Mouse (Mus musculus): ENCODE data around the gene Fam131a. TPM values are rescaled to one million over a fixed set of nuclear protein-coding genes. Genes with fewer than 3 reads are reported as not detected.
A peak's percentile ranks its signal among the peaks of the same experiment; 100 is the strongest.
"Not testable (repeated sequence)": the region's sequence is repeated elsewhere in the genome, so short reads cannot be mapped to it uniquely, and the experiment has no call there.

The Fam131a gene
- polyA plus RNA-seq (2012; ENCODE audit: insufficient read depth, insufficient read length, missing spikeins) = 6.2 and 7.6 TPM in 2 replicates

DNA sequence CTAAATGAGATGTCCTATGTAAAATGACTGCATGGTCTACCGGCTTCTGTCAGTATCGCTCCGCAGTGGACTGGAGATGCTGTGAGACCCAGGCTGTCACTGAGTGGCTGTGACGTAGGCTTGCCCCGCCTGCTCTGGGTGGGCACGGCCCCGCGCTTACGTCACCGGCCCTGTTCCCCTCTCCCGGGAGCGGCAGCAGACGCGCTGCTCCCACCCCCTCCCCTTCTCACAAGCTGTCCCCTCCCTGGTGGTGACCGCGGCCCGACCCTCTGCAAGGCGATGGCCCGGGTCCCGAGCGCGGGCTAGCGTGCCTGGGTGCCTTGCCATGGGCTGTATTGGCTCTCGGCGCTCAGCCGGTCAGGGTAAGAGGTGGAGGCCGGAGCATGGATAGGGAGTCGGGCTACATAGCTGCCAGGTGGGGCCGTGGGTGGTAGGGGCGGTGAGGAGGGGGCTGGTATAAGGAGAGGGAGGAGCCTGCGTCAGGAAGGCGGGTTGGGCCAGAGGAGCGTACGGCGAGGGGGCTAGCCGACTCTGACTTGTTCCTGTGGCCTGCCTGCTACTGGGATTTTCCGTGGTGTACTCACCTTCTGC is at the start of gene Fam131a:
Gene Fam131a (plus strand): TSS at position 131 of the 591 bp plus-strand sequence.
- TF ChIP-seq CTCF (IDR thresholded peaks at IDR 0.05; ENCODE audit: low read depth, low read length) (no peak), POLR2A (IDR thresholded peaks at IDR 0.05; ENCODE audit: borderline replicate concordance, low read depth, low read length) (no peak)
- no peak within 1 kb of the TSS for H3K27ac ChIP-seq (ENCODE audit: insufficient read depth, low read depth, low read length)
- peak within 1 kb of the TSS; percentile 55 for H3K4me3 ChIP-seq (ENCODE audit: insufficient read depth, low read length)
- peaks cover 20% of the 10 kb centered on the region for H3K4me1 ChIP-seq (ENCODE audit: control insufficient read depth, insufficient read depth, low read length)

GRCm38 (mm10) chr16:20643911-20644310 is 49.1 kb upstream of the Fam131a start:
- H3K27ac ChIP-seq (ENCODE audit: insufficient read depth, low read depth, low read length) = no peak overlapping the region
- TF ChIP-seq CTCF (IDR thresholded peaks at IDR 0.05; ENCODE audit: low read depth, low read length) (no peak), POLR2A (IDR thresholded peaks at IDR 0.05; ENCODE audit: borderline replicate concordance, low read depth, low read length) (no peak)
- H3K4me1 ChIP-seq (ENCODE audit: control insufficient read depth, insufficient read depth, low read length) = peaks cover 3% of the 10 kb centered on the region; the same call in 1 of the 2 replicates
- no peak overlapping the region for H3K4me3 ChIP-seq (ENCODE audit: insufficient read depth, low read length)

DNA sequence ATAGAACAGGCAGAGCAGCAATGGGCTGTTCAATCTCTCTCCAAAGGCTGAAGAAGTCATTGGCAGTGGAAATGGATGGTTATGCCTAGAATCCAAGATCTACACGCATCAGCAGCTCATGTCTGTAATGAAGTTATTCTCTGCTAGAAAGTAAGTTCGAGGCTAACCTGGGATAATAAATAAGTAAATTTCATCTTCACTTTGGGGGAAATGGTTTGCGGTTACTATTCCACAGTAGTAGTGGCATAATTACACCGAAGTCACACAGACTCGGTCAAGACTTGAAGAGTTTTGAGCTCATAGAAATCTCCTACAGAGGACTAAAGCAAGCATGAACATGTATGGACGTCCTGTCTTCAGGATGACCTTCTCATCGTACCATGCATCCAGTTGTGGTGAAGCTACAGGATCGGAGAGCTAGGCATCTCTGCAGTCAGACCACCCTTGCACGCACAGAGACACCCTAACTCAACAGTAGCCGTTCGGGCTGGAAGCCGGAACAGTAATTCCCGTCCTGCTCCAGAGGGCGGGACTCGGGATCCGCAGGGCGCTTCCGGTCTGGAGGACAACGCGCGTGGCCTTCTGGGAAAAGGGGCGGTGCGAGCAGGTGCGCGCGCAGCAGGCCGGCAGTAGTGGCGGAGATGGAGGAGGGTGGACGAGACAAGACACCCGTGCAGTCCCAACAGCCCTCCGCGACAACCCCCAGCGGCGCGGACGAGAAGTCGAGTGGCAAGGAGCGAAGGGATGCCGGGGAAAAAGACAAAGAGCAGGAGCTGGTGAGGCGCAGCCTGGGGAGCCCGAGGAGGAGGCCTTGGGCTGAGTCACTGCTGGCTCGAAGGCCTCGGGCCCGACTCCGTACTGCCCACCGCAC is 41.7 kb upstream of the Fam131a start, which contains the start of gene Psmd2:
Gene Psmd2 (plus strand): TSS at position 577 of the 871 bp plus-strand sequence.
- TF ChIP-seq CTCF (IDR thresholded peaks at IDR 0.05; ENCODE audit: low read depth, low read length) (no peak), POLR2A (IDR thresholded peaks at IDR 0.05; ENCODE audit: borderline replicate concordance, low read depth, low read length) (0 out of 2 replicates have a peak, but pooled peaks have one; percentile 31)
- H3K27ac ChIP-seq (ENCODE audit: insufficient read depth, low read depth, low read length) = peak within 1 kb of the TSS; percentile 60
- H3K4me1 ChIP-seq (ENCODE audit: control insufficient read depth, insufficient read depth, low read length) = peaks cover 2% of the 10 kb centered on the region; the same call in 1 of the 2 replicates
- H3K4me3 ChIP-seq (ENCODE audit: insufficient read depth, low read length) = peak within 1 kb of the TSS; percentile 84

GRCm38 (mm10) chr16:20651947-20652310 is 41.1 kb upstream of the Fam131a start:
- TF ChIP-seq CTCF (IDR thresholded peaks at IDR 0.05; ENCODE audit: low read depth, low read length) = no peak
- no peak for TF ChIP-seq POLR2A (IDR thresholded peaks at IDR 0.05; ENCODE audit: borderline replicate concordance, low read depth, low read length)
- H3K27ac ChIP-seq (ENCODE audit: insufficient read depth, low read depth, low read length) = peak overlapping the region; percentile 36; the same call in 1 of the 2 replicates

DNA sequence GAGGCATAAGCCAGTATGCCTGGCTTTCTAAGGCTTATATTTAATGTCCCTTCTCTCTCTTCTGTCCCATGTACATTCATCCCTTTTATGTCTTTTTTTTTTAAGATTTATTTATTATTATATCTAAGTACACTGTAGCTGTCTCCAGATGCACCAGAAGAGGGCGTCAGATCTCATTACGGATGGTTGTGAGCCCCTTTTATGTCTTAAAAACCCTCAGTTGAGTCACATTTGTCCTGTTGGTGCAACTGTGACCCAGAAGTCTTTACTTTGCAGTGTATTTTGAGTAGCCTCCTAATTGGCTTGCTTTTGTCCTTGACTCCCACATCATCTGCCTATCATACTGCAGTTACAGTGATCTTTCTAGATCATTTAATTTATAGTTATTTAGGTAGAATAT is 39.7 kb upstream of the Fam131a start:
- H3K4me1 ChIP-seq (ENCODE audit: control insufficient read depth, insufficient read depth, low read length) = peaks cover 20% of the 10 kb centered on the region
- no peak overlapping the region for H3K4me3 ChIP-seq (ENCODE audit: insufficient read depth, low read length)
- TF ChIP-seq POLR2A (IDR thresholded peaks at IDR 0.05; ENCODE audit: borderline replicate concordance, low read depth, low read length) (no peak), CTCF (IDR thresholded peaks at IDR 0.05; ENCODE audit: low read depth, low read length) (no peak)
- H3K27ac ChIP-seq (ENCODE audit: insufficient read depth, low read depth, low read length) = no peak overlapping the region

More at GRCm38 (mm10) chr16:20651947-20652310, 41.1 kb upstream of the Fam131a start:
- H3K4me3 ChIP-seq (ENCODE audit: insufficient read depth, low read length) = peak overlapping the region; percentile 84
- peaks cover 8% of the 10 kb centered on the region for H3K4me1 ChIP-seq (ENCODE audit: control insufficient read depth, insufficient read depth, low read length)

DNA sequence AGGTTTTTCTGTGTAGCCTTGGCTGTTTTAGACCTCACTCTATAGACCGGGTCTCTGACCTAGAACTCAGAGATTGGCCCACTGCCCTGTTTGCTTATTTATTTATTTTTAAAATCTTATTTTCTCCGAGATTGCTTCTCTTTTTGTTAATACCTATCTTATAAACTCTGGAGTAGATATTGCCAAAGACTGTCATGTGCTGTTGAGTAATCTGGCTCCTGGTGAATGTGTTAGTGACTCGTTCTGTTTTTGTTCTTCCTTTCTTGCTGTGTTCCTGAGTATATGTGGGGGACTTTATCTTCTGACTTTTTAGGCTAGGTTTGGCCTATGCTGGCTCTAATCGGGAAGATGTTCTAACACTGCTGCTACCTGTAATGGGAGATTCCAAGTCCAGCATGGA is 35.4 kb upstream of the Fam131a start:
- Histone ChIP-seq H3K4me1 (ENCODE audit: control insufficient read depth, insufficient read depth, low read length) (peaks cover 26% of the 10 kb centered on the region), H3K4me3 (ENCODE audit: insufficient read depth, low read length) (peak overlapping the region; percentile 25), H3K27ac (ENCODE audit: insufficient read depth, low read depth, low read length) (peak overlapping the region; percentile 77)
- TF ChIP-seq POLR2A (IDR thresholded peaks at IDR 0.05; ENCODE audit: borderline replicate concordance, low read depth, low read length) = no peak
- no peak for TF ChIP-seq CTCF (IDR thresholded peaks at IDR 0.05; ENCODE audit: low read depth, low read length)

- not testable (repeated sequence) for H3K27ac ChIP-seq (ENCODE audit: insufficient read depth, low read depth, low read length); H3K4me3 ChIP-seq (ENCODE audit: insufficient read depth, low read length); H3K4me1 ChIP-seq (ENCODE audit: control insufficient read depth, insufficient read depth, low read length)
Observed at GRCm38 (mm10) chr16:20668013-20668412, 25.0 kb upstream of the Fam131a start, which contains the start of gene Eif4g1. Eif4g1 (plus strand) TSS chr16:20668313.

DNA sequence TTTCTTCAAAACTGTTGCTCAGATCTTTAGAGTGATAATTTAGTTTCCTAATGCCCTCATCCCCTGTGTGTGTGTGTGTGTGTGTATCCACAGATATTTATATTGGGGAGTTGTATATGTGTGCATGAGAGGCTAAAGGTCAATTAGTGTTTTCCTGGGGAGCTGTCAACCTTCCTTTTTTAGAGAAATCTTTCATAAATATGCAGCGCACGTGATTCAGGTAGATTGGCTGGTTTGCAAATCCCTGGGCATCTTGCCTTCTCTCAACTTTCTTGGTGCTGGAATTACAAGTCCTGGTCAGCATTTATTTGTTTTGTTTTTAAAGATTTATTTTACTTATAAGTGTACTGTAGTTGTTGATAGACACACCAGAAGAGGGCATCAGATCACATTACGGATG is 22.8 kb upstream of the Fam131a start:
- Histone ChIP-seq H3K4me3 (ENCODE audit: insufficient read depth, low read length) (no peak overlapping the region), H3K27ac (ENCODE audit: insufficient read depth, low read depth, low read length) (no peak overlapping the region), H3K4me1 (ENCODE audit: control insufficient read depth, insufficient read depth, low read length) (peaks cover 17% of the 10 kb centered on the region)
- no peak for TF ChIP-seq POLR2A (IDR thresholded peaks at IDR 0.05; ENCODE audit: borderline replicate concordance, low read depth, low read length)
- no peak for TF ChIP-seq CTCF (IDR thresholded peaks at IDR 0.05; ENCODE audit: low read depth, low read length)

DNA sequence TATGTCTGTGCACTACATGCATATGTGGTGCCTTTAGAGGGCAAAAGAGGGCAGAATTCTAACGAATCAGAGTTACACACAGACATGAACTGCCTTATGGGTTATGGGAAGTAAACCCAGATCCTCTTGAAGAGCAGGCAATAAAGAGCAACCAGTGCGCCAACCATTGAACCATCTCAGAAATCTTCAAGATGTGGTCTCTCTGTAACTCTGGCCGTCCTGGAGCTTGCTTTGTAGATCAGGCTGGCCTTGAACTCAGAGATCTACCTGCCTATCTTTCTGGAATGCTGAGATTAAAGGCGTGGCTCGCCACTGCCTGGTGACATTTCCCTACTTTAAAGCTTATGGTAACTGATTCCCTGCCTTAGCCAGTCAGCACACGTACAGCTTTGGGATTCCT is 21.2 kb upstream of the Fam131a start:
- peak overlapping the region; percentile 50 for H3K27ac ChIP-seq (ENCODE audit: insufficient read depth, low read depth, low read length)
- peak overlapping the region; percentile 79 for H3K4me3 ChIP-seq (ENCODE audit: insufficient read depth, low read length)
- H3K4me1 ChIP-seq (ENCODE audit: control insufficient read depth, insufficient read depth, low read length) = peaks cover 23% of the 10 kb centered on the region
- no peak for TF ChIP-seq POLR2A (IDR thresholded peaks at IDR 0.05; ENCODE audit: borderline replicate concordance, low read depth, low read length)
- no peak for TF ChIP-seq CTCF (IDR thresholded peaks at IDR 0.05; ENCODE audit: low read depth, low read length)

DNA sequence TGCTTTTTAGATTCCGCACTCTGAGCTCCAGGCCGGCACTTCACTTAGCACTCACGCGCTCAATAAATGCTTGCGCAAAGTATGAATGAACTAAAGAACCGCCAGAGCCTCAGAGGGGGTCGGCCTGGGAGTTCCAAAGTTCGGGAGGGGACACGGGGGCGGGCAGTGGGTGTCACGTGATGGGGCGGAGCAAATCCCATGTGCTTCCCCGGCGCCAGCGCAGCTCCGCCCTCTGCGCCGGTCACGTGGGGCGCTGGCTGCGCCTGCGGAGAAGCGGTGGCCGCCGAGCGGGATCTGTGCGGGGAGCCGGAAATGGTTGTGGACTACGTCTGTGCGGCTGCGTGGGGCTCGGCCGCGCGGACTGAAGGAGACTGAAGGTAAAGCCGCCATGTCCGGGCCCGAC is 20.5 kb upstream of the Fam131a start:
- Histone ChIP-seq H3K27ac (ENCODE audit: insufficient read depth, low read depth, low read length) (peak overlapping the region; percentile 50), H3K4me1 (ENCODE audit: control insufficient read depth, insufficient read depth, low read length) (peaks cover 28% of the 10 kb centered on the region), H3K4me3 (ENCODE audit: insufficient read depth, low read length) (peak overlapping the region; percentile 79)
- TF ChIP-seq POLR2A (IDR thresholded peaks at IDR 0.05; ENCODE audit: borderline replicate concordance, low read depth, low read length) (no peak), CTCF (IDR thresholded peaks at IDR 0.05; ENCODE audit: low read depth, low read length) (no peak)
